Mouse (Mus musculus) lung, adult 2 months (tissue): ENCODE measurements around the gene Sptssb.

Experiments
- CTCF ChIP-seq: fragments of 200-500 bp; IDR thresholded peaks from 2 replicates; pipeline ENCODE4 v1.5.1; 2011; ENCODE audit warnings: mild to moderate bottlenecking, low read length, control low read depth; ENCODE audit not compliant: insufficient read depth
- POLR2A ChIP-seq: fragments of 200-500 bp; IDR thresholded peaks from 2 replicates; pipeline ENCODE4 v1.6.1; 2011; ENCODE audit warnings: low read depth, mild to moderate bottlenecking, control low read depth, low read length, borderline replicate concordance; ENCODE audit errors: extremely low read depth

DNA sequence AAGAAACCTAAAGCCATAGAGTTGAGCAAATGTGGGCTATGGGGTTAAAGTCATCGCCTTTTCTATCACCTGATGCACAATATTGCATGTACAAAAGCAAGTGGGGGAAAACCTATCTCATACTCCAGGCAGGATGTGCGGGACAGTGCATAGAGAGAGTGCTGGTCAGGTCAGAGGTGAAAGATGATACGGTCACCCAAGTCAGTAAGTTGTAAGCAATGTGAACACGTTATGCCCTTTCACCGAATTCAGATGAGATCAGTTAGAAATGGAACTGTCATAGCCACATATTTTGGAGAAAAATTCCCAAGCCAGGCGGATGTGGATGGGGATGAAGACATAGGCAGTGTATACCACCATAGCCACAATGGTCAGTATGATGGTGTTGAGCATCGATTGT lies 39.1 kb downstream of the Sptssb start:
- TF ChIP-seq CTCF (no peak), POLR2A (no peak)
